Mouse (Mus musculus): ENCODE results near the gene Mybpc2. TPM values are rescaled to one million over a fixed set of nuclear protein-coding genes. Genes with fewer than 3 reads are reported as not detected.
A peak's percentile ranks its signal among the peaks of the same experiment; 100 is the strongest.

Mybpc2 gene
- polyA plus RNA-seq, 1 experiment, result not detected

- TF ChIP-seq CTCF (IDR thresholded peaks at IDR 0.05; ENCODE audit: low read depth, low read length), result peak; percentile 43; the same call in 1 of the 2 replicates
- TF ChIP-seq POLR2A (IDR thresholded peaks at IDR 0.05; ENCODE audit: borderline replicate concordance, low read depth, low read length), result no peak
- Histone ChIP-seq H3K4me1 (ENCODE audit: control insufficient read depth, insufficient read depth, low read length) (peaks cover 2% of the 10 kb centered on the region; the same call in 1 of the 2 replicates), H3K27ac (ENCODE audit: insufficient read depth, low read depth, low read length) (no peak overlapping the region), H3K4me3 (ENCODE audit: insufficient read depth, low read length) (no peak overlapping the region)
These were observed 36.3 kb upstream of the Mybpc2 start for GRCm38 (mm10) chr7:44560435-44561400.

GRCm38 (mm10) chr7:44557629-44558028 is 33.2 kb upstream of the Mybpc2 start:
- Histone ChIP-seq H3K4me1 (ENCODE audit: control insufficient read depth, insufficient read depth, low read length) (no peaks in the 10 kb centered on the region), H3K4me3 (ENCODE audit: insufficient read depth, low read length) (no peak overlapping the region), H3K27ac (ENCODE audit: insufficient read depth, low read depth, low read length) (no peak overlapping the region)
- TF ChIP-seq CTCF (IDR thresholded peaks at IDR 0.05; ENCODE audit: low read depth, low read length) (no peak), POLR2A (IDR thresholded peaks at IDR 0.05; ENCODE audit: borderline replicate concordance, low read depth, low read length) (no peak)

- no peaks in the 10 kb centered on the region for H3K4me1 ChIP-seq (ENCODE audit: control insufficient read depth, insufficient read depth, low read length)
- TF ChIP-seq POLR2A (IDR thresholded peaks at IDR 0.05; ENCODE audit: borderline replicate concordance, low read depth, low read length) (no peak), CTCF (IDR thresholded peaks at IDR 0.05; ENCODE audit: low read depth, low read length) (no peak)
- H3K4me3 ChIP-seq (ENCODE audit: insufficient read depth, low read length), result peak within 1 kb of the TSS; percentile 100
- H3K27ac ChIP-seq (ENCODE audit: insufficient read depth, low read depth, low read length), result peak within 1 kb of the TSS; percentile 95
These were observed 29.4 kb upstream of the Mybpc2 start, which contains the start of gene Nr1h2 for GRCm38 (mm10) chr7:44553826-44554225. Gene Nr1h2 (minus strand): TSS chr7:44553951.

- H3K4me3 ChIP-seq (ENCODE audit: insufficient read depth, low read length), result peak overlapping the region; percentile 100
- H3K27ac ChIP-seq (ENCODE audit: insufficient read depth, low read depth, low read length), result peak overlapping the region; percentile 95
- H3K4me1 ChIP-seq (ENCODE audit: control insufficient read depth, insufficient read depth, low read length), result no peaks in the 10 kb centered on the region
- TF ChIP-seq CTCF (IDR thresholded peaks at IDR 0.05; ENCODE audit: low read depth, low read length) (no peak), POLR2A (IDR thresholded peaks at IDR 0.05; ENCODE audit: borderline replicate concordance, low read depth, low read length) (no peak)
These were observed 28.8 kb upstream of the Mybpc2 start for GRCm38 (mm10) chr7:44553196-44553764.

GRCm38 (mm10) chr7:44552141-44552908 is 27.9 kb upstream of the Mybpc2 start:
- Histone ChIP-seq H3K27ac (ENCODE audit: insufficient read depth, low read depth, low read length) (no peak overlapping the region), H3K4me1 (ENCODE audit: control insufficient read depth, insufficient read depth, low read length) (no peaks in the 10 kb centered on the region), H3K4me3 (ENCODE audit: insufficient read depth, low read length) (peak overlapping the region; percentile 100)
- TF ChIP-seq POLR2A (IDR thresholded peaks at IDR 0.05; ENCODE audit: borderline replicate concordance, low read depth, low read length) (no peak), CTCF (IDR thresholded peaks at IDR 0.05; ENCODE audit: low read depth, low read length) (no peak)

GRCm38 (mm10) chr7:44551731-44552130 is 27.3 kb upstream of the Mybpc2 start:
- no peak for TF ChIP-seq POLR2A (IDR thresholded peaks at IDR 0.05; ENCODE audit: borderline replicate concordance, low read depth, low read length)
- TF ChIP-seq CTCF (IDR thresholded peaks at IDR 0.05; ENCODE audit: low read depth, low read length), result no peak
- H3K27ac ChIP-seq (ENCODE audit: insufficient read depth, low read depth, low read length), result no peak overlapping the region

GRCm38 (mm10) chr7:44551301-44551700 is 26.8 kb upstream of the Mybpc2 start:
- Histone ChIP-seq H3K4me3 (ENCODE audit: insufficient read depth, low read length) (no peak overlapping the region), H3K27ac (ENCODE audit: insufficient read depth, low read depth, low read length) (no peak overlapping the region), H3K4me1 (ENCODE audit: control insufficient read depth, insufficient read depth, low read length) (0 out of 2 replicates have a peak, but pooled peaks cover 2% of the 10 kb centered on the region)
- no peak for TF ChIP-seq POLR2A (IDR thresholded peaks at IDR 0.05; ENCODE audit: borderline replicate concordance, low read depth, low read length)
- no peak for TF ChIP-seq CTCF (IDR thresholded peaks at IDR 0.05; ENCODE audit: low read depth, low read length)

More at GRCm38 (mm10) chr7:44551731-44552130, 27.3 kb upstream of the Mybpc2 start:
- Histone ChIP-seq H3K4me1 (ENCODE audit: control insufficient read depth, insufficient read depth, low read length) (0 out of 2 replicates have a peak, but pooled peaks cover 2% of the 10 kb centered on the region), H3K4me3 (ENCODE audit: insufficient read depth, low read length) (no peak overlapping the region)

GRCm38 (mm10) chr7:44550409-44550678 is 25.9 kb upstream of the Mybpc2 start:
- TF ChIP-seq CTCF (IDR thresholded peaks at IDR 0.05; ENCODE audit: low read depth, low read length) (no peak), POLR2A (IDR thresholded peaks at IDR 0.05; ENCODE audit: borderline replicate concordance, low read depth, low read length) (no peak)
- Histone ChIP-seq H3K27ac (ENCODE audit: insufficient read depth, low read depth, low read length) (no peak overlapping the region), H3K4me3 (ENCODE audit: insufficient read depth, low read length) (no peak overlapping the region), H3K4me1 (ENCODE audit: control insufficient read depth, insufficient read depth, low read length) (0 out of 2 replicates have a peak, but pooled peaks cover 2% of the 10 kb centered on the region)

GRCm38 (mm10) chr7:44549621-44550408 is 25.4 kb upstream of the Mybpc2 start:
- 0 out of 2 replicates have a peak, but pooled peaks cover 2% of the 10 kb centered on the region for H3K4me1 ChIP-seq (ENCODE audit: control insufficient read depth, insufficient read depth, low read length)
- H3K27ac ChIP-seq (ENCODE audit: insufficient read depth, low read depth, low read length), result no peak overlapping the region
- no peak overlapping the region for H3K4me3 ChIP-seq (ENCODE audit: insufficient read depth, low read length)
- TF ChIP-seq CTCF (IDR thresholded peaks at IDR 0.05; ENCODE audit: low read depth, low read length) (no peak), POLR2A (IDR thresholded peaks at IDR 0.05; ENCODE audit: borderline replicate concordance, low read depth, low read length) (no peak)
